Mouse (Mus musculus): ENCODE measurements around the gene Dmap1.

GRCm38 (mm10) chr4:117680963-117681362 lies 1.1 kb downstream of the Dmap1 start:
- TF ChIP-seq POLR2A (IDR thresholded peaks at IDR 0.05; ENCODE audit: control insufficient read depth in 1 of 2, insufficient read depth in 1 of 2, low read depth in 1 of 2, low read length in 2 of 2, poor library complexity in 1 of 2) (no peak), CTCF (IDR thresholded peaks at IDR 0.05 in 2 of 3, conservative IDR thresholded peaks at IDR 0.05 in 1 of 3; ENCODE audit: control insufficient read depth in 1 of 3, insufficient read depth in 1 of 3, low read depth in 2 of 3, low read length in 3 of 3, poor library complexity in 1 of 3, severe bottlenecking in 1 of 3) (peak; percentile 15 to 43 (median 32); a peak in 4 of 6 replicates), ETS1 (IDR thresholded peaks at IDR 0.05; ENCODE audit: low read depth, low read length) (no peak), JUND (IDR thresholded peaks at IDR 0.05; ENCODE audit: low read depth, low read length) (no peak), ZNF384 (IDR thresholded peaks at IDR 0.05; ENCODE audit: low read depth, low read length) (no peak)

Data from MEL (cell line).